Mouse (Mus musculus) liver, postnatal 0 days (tissue): ENCODE results near the gene Fam163a.

ENCODE experiments used
- CTCF ChIP-seq: sonication (generic); IDR thresholded peaks from 2 replicates; pipeline ENCODE4 v1.5.1; 2016; ENCODE audit warnings: antibody characterized with exemption, low read depth
- EP300 ChIP-seq: IDR thresholded peaks from 2 replicates; pipeline ENCODE4 v1.6.1; 2016; ENCODE audit warnings: antibody characterized with exemption, low read depth, mild to moderate bottlenecking

GRCm38 (mm10) chr1:156040731-156041401, 164.0 kb downstream of the Fam163a start:
- TF ChIP-seq EP300 (no peak), CTCF (no peak)
